Mouse (Mus musculus) limb, embryonic 14.5 days (tissue): ENCODE data around the gene Gm20388. TPM values are rescaled to one million over a fixed set of nuclear protein-coding genes. Genes with fewer than 3 reads are reported as not detected.

Source experiments
- ATAC-seq: fragments of 200-750 bp; cut with Nextera tagmentation; 2 replicates; pipeline ENCODE4 v1.8.0; 2017; ENCODE audit warnings: low read depth, moderate number of reproducible peaks, moderate TSS enrichment; ENCODE audit not compliant: low FRiP score
- DNase-seq: peaks from one replicate; pipeline ENCODE4 v3.0.0-alpha.2; 2015; ENCODE audit warnings: low spot score
- H3K27ac ChIP-seq: fragments of 300-500 bp; sonication (generic); replicated peaks from 2 replicates; pipeline ENCODE4 v1.5.1; 2014; ENCODE audit warnings: low read depth, mild to moderate bottlenecking, low read length, moderate library complexity, mixed read lengths
- H3K27me3 ChIP-seq: fragments of 300-500 bp; sonication (generic); 2 replicates; pipeline ENCODE4 v1.6.1; 2014; ENCODE audit warnings: low read length, mixed read lengths; ENCODE audit not compliant: control insufficient read depth, insufficient read depth
- H3K36me3 ChIP-seq: fragments of 300-500 bp; sonication (generic); 2 replicates; pipeline ENCODE4 v1.6.1; 2014; ENCODE audit warnings: mild to moderate bottlenecking, low read length, moderate library complexity, mixed read lengths; ENCODE audit not compliant: control insufficient read depth, insufficient read depth
- H3K4me1 ChIP-seq: fragments of 300-500 bp; sonication (generic); 2 replicates; pipeline ENCODE4 v1.6.1; 2014; ENCODE audit warnings: antibody characterized with exemption, low read length, mixed read lengths; ENCODE audit not compliant: control insufficient read depth, insufficient read depth
- H3K4me2 ChIP-seq: fragments of 300-500 bp; sonication (generic); replicated peaks from 2 replicates; pipeline ENCODE4 v1.6.1; 2014; ENCODE audit warnings: low read depth, mild to moderate bottlenecking, low read length, moderate library complexity; ENCODE audit not compliant: severe bottlenecking
- H3K4me3 ChIP-seq: fragments of 300-500 bp; sonication (generic); replicated peaks from 2 replicates; pipeline ENCODE4 v1.5.1; 2014; ENCODE audit warnings: low read length
- H3K9ac ChIP-seq: fragments of 300-500 bp; sonication (generic); 2 replicates; pipeline ENCODE4 v1.6.1; 2014; ENCODE audit warnings: mild to moderate bottlenecking, low read depth, low read length, moderate library complexity; ENCODE audit not compliant: severe bottlenecking
- H3K9me3 ChIP-seq: fragments of 300-500 bp; sonication (generic); 2 replicates; pipeline ENCODE4 v1.6.1; 2016; ENCODE audit warnings: low read length; ENCODE audit not compliant: control insufficient read depth
- POLR2A ChIP-seq: fragments of 200-500 bp; IDR thresholded peaks from 2 replicates; pipeline ENCODE4 v1.8.0; 2012; ENCODE audit warnings: inconsistent platforms, mild to moderate bottlenecking, moderate library complexity, borderline replicate concordance; ENCODE audit not compliant: insufficient read depth, insufficient read length; ENCODE audit errors: extremely low read depth
- WGBS: fragments of 180-500 bp; shearing (Covaris S2); extraction: QIAGEN DNeasy Blood & Tissue Kit; methylation state at CpG from one replicate; pipeline ENCODE4 v1.1.7; 2014; 5-methylcytosine and 5-hydroxymethylcytosine counted together
- polyA plus RNA-seq, 2 experiments: library from polyadenylated mRNA; depleted of rRNA in 1 of 2; stranded (reverse) in 1 of 2; unstranded in 1 of 2; fragments of >200 nt; fragmentation: Nextera tagmentation in 1 of 2; extraction: Ambion mirVana in 1 of 2; gene quantifications; 2 replicates each; pipeline versions ENCODE4 v1.2.1 to v1.2.3; 2012 to 2014

Gene Gm20388
- polyA plus RNA-seq, 2 experiments: 1.9 to 49.9 TPM

GRCm38 (mm10) chr8:121092141-121092540 lies 1181.5 kb downstream of the Gm20388 start:
- Histone ChIP-seq H3K27ac (no peak overlapping the region), H3K36me3 (peaks cover 3% of the 10 kb centered on the region), H3K9ac (no peak overlapping the region), H3K4me1 (no peaks in the 10 kb centered on the region), H3K9me3 (no peaks in the 10 kb centered on the region), H3K4me2 (no peak overlapping the region), H3K27me3 (peaks cover 61% of the 10 kb centered on the region), H3K4me3 (no peak overlapping the region)
- DNase-seq (no peak), ATAC-seq (no peak)
- TF ChIP-seq POLR2A: no peak
- 39% methylated on average over 6 of the region's 6 CpGs for WGBS

DNA sequence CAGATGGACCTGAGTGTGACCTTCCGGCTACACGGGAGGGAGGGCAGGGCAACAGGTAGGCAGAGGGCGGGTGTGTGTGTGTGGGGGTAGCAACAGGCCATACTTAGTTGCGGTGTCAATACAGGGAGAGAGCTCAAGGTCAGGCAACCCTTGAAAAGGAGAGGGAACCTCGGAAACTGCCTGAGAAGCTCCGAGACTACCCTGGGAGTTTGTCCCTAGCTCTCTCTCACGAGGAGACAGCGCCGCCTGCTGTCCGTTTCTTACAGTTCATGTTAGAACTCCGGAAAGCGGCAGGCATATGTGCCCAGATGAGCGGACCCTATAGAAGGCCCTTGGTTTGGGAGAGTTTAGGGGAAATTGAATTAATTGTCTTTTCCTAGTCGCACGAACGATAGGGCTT lies 1182.0 kb downstream of the Gm20388 start:
- 4% methylated on average over 16 of the region's 16 CpGs for WGBS
- ATAC-seq (peak; percentile 81), DNase-seq (peak; percentile 87)
- no peak for TF ChIP-seq POLR2A
- Histone ChIP-seq H3K27me3 (peaks cover 56% of the 10 kb centered on the region), H3K9me3 (no peaks in the 10 kb centered on the region), H3K9ac (no peak overlapping the region), H3K4me3 (no peak overlapping the region), H3K27ac (no peak overlapping the region), H3K4me1 (no peaks in the 10 kb centered on the region), H3K36me3 (peaks cover 7% of the 10 kb centered on the region), H3K4me2 (no peak overlapping the region)

DNA sequence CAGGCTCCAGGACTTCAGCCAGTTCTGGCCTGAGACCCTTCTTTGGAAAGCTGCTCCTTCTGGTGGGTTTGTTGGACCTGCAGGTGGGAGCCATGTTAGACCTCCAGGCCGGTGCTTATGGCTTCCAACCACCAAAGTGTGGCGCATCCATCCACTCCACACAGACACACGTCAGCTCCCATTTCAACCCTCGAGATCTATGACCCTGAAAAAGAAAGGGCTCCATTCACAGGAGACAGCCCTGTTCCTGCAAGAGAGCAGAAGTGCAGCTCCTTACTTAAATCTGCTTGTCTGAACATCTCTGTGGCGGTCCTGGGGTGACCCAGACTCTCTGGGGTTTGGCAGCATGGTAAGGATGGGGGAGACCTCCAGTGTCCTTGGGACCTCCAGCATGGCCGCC lies 1182.9 kb downstream of the Gm20388 start:
- Histone ChIP-seq H3K9ac (no peak overlapping the region), H3K4me2 (no peak overlapping the region), H3K36me3 (peaks cover 16% of the 10 kb centered on the region), H3K27ac (no peak overlapping the region), H3K4me1 (no peaks in the 10 kb centered on the region), H3K27me3 (peaks cover 47% of the 10 kb centered on the region), H3K9me3 (no peaks in the 10 kb centered on the region), H3K4me3 (no peak overlapping the region)
- DNase-seq (no peak), ATAC-seq (no peak)
- 75% methylated on average over 6 of the region's 6 CpGs for WGBS
- no peak for TF ChIP-seq POLR2A

- no peak for TF ChIP-seq POLR2A
- 44% methylated on average over 17 of the region's 17 CpGs for WGBS
- Histone ChIP-seq H3K9ac (no peak overlapping the region), H3K4me3 (no peak overlapping the region), H3K27me3 (no peaks in the 10 kb centered on the region), H3K9me3 (no peaks in the 10 kb centered on the region), H3K36me3 (peaks cover 56% of the 10 kb centered on the region), H3K4me1 (peaks cover 6% of the 10 kb centered on the region; the same call in 1 of the 2 replicates), H3K27ac (no peak overlapping the region), H3K4me2 (no peak overlapping the region)
- DNase-seq: peak; percentile 82
- ATAC-seq: no peak; the same call in 1 of the 2 replicates
Observed at GRCm38 (mm10) chr8:121104049-121104818, 1193.6 kb downstream of the Gm20388 start.

DNA sequence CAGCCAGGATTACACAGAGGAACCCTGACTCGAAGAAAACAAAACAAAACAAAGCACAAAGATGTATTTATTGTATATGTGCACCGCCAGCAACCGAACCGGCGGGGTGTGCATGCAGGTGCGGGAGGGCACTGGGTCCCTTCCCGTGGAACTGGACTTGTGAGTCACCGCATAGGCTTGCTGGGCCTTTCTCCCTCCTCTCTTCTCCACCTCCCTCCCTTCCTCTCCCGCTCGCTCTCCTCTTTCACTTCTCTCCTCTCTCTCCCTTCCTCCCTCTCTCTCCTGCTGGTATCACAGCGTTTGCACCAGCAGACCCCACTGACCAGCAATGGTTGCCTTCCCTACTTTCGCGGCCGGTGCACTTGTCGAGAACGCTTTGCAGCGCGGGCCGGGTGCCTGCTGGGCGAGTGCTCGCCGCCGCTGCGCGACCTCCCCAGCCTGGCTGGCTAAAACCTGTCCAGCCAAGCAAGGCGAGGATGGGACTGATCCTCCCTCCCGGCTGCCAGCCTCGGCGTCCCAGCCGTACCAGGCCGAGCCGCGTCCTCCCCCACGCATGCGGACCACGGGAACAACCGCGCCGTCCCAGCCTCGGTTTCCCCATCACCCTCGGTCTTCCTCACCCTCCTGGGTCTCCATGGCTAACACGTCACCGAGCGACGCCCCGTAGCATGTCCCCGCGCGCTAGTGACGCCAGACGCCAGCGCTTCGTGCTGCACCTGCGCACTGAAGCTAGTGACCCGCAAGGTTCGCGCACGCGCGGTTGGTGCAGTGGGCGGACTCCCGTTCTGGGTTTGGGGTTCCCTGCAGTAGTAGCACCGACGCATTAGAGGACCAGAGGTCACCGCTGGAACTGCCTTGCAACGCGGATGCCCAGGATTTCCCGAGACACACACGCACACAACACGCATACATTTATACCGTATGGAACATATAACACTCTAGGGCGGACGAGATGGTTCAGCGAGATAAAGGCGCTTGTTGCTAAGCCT lies 1197.3 kb downstream of the Gm20388 start, which contains the start of gene Mthfsd:
TSS of gene Mthfsd (minus strand) at position 725 of the 989 bp plus-strand sequence.
- TF ChIP-seq POLR2A: no peak
- peak within 1 kb of the TSS; percentile 68 for H3K27ac ChIP-seq
- no peaks in the 10 kb centered on the region for H3K9me3 ChIP-seq
- ATAC-seq (peak; percentile 93), DNase-seq (peak; percentile 98)
- peaks cover 30% of the 10 kb centered on the region for H3K36me3 ChIP-seq
- H3K27me3 ChIP-seq: no peaks in the 10 kb centered on the region; the same call in none of the 2 replicates
- 2% methylated on average over 69 of the region's 75 CpGs for WGBS
- H3K4me1 ChIP-seq: peaks cover 6% of the 10 kb centered on the region; the same call in 1 of the 2 replicates
- H3K9ac ChIP-seq: peak within 1 kb of the TSS; percentile 87
- peak within 1 kb of the TSS; percentile 82 for H3K4me2 ChIP-seq
- H3K4me3 ChIP-seq: peak within 1 kb of the TSS; percentile 93
